Mouse (Mus musculus) hindbrain, embryonic 12.5 days (tissue): ENCODE measurements at regions not wholly inside any gene's neighbourhood (a gene's known extent, or its start where the extent isn't known, plus 50 kb on each side); places are given as distances from the start of the nearest gene placed in this dataset.
A peak's percentile ranks its signal among the peaks of the same experiment; 100 is the strongest.

Experiments used
- ATAC-seq: fragments of 200-750 bp; cut with Nextera tagmentation; 2 replicates; pipeline ENCODE4 v1.8.0; 2017; ENCODE audit warnings: moderate TSS enrichment; ENCODE audit not compliant: low FRiP score
- H3K27ac ChIP-seq: fragments of 300-500 bp; sonication (generic); 2 replicates; pipeline ENCODE4 v1.5.1; 2016; ENCODE audit warnings: mild to moderate bottlenecking
- H3K27me3 ChIP-seq: fragments of 300-500 bp; sonication (generic); 2 replicates; pipeline ENCODE4 v1.6.1; 2016; ENCODE audit warnings: mild to moderate bottlenecking
- H3K36me3 ChIP-seq: fragments of 300-500 bp; sonication (generic); 2 replicates; pipeline ENCODE4 v1.6.1; 2016; ENCODE audit warnings: mild to moderate bottlenecking
- H3K4me1 ChIP-seq: fragments of 300-500 bp; sonication (generic); 2 replicates; pipeline ENCODE4 v1.6.1; 2016
- H3K4me2 ChIP-seq: fragments of 300-500 bp; sonication (generic); replicated peaks from 2 replicates; pipeline ENCODE4 v1.6.1; 2016; ENCODE audit warnings: mild to moderate bottlenecking
- H3K4me3 ChIP-seq: fragments of 300-500 bp; sonication (generic); 2 replicates; pipeline ENCODE4 v1.5.1; 2016; ENCODE audit warnings: mild to moderate bottlenecking
- H3K9ac ChIP-seq: fragments of 300-500 bp; sonication (generic); 2 replicates; pipeline ENCODE4 v1.6.1; 2016; ENCODE audit warnings: mild to moderate bottlenecking, moderate library complexity
- H3K9me3 ChIP-seq: fragments of 300-500 bp; sonication (generic); replicated peaks from 2 replicates; pipeline ENCODE4 v1.6.1; 2016; ENCODE audit warnings: mild to moderate bottlenecking
- WGBS: fragments of 180-500 bp; shearing (Covaris S2); methylation state at CpG from one replicate; pipeline ENCODE4 v1.1.7; 2016; 5-methylcytosine and 5-hydroxymethylcytosine counted together

- Histone ChIP-seq H3K4me3 (no peak overlapping the region), H3K4me1 (no peaks in the 10 kb centered on the region), H3K9ac (no peak overlapping the region), H3K4me2 (no peak overlapping the region), H3K27ac (no peak overlapping the region), H3K36me3 (no peaks in the 10 kb centered on the region), H3K27me3 (no peaks in the 10 kb centered on the region), H3K9me3 (no peaks in the 10 kb centered on the region)
- no peak for ATAC-seq
Measured at GRCm38 (mm10) chr11:86881710-86882109, 74.2 kb upstream of the Dhx40 start.

- H3K4me3 ChIP-seq = no peak overlapping the region
- H3K27me3 ChIP-seq = no peaks in the 10 kb centered on the region
- H3K9me3 ChIP-seq = no peaks in the 10 kb centered on the region
- H3K27ac ChIP-seq = no peak overlapping the region
- 63% methylated on average over 6 of the region's 6 CpGs for WGBS
- H3K4me1 ChIP-seq = no peaks in the 10 kb centered on the region
- no peak overlapping the region for H3K9ac ChIP-seq
- H3K4me2 ChIP-seq = no peak overlapping the region
- ATAC-seq = no peak
- H3K36me3 ChIP-seq = no peaks in the 10 kb centered on the region
Measured at GRCm38 (mm10) chr11:86879356-86879905, 71.9 kb upstream of the Dhx40 start.

- H3K9me3 ChIP-seq = no peaks in the 10 kb centered on the region
- H3K4me3 ChIP-seq = no peak overlapping the region
- H3K4me2 ChIP-seq = no peak overlapping the region
- H3K9ac ChIP-seq = no peak overlapping the region
- no peak overlapping the region for H3K27ac ChIP-seq
- H3K4me1 ChIP-seq = peaks cover 2% of the 10 kb centered on the region; the same call in 1 of the 2 replicates
- ATAC-seq = no peak
- H3K27me3 ChIP-seq = no peaks in the 10 kb centered on the region
- H3K36me3 ChIP-seq = no peaks in the 10 kb centered on the region
- WGBS = 85% methylated on average over 11 of the region's 11 CpGs
Measured at GRCm38 (mm10) chr11:86878327-86879065, 71.0 kb upstream of the Dhx40 start.

- Histone ChIP-seq H3K27me3 (no peaks in the 10 kb centered on the region), H3K4me2 (no peak overlapping the region), H3K4me3 (no peak overlapping the region), H3K4me1 (peaks cover 10% of the 10 kb centered on the region), H3K36me3 (no peaks in the 10 kb centered on the region), H3K9ac (no peak overlapping the region), H3K9me3 (no peaks in the 10 kb centered on the region), H3K27ac (no peak overlapping the region)
- 47% methylated on average over 8 of the region's 8 CpGs for WGBS
- no peak for ATAC-seq
Measured at GRCm38 (mm10) chr11:86876509-86876908, 69.0 kb upstream of the Dhx40 start.

GRCm38 (mm10) chr11:86875738-86876137, 68.2 kb upstream of the Dhx40 start:
- Histone ChIP-seq H3K9me3 (no peaks in the 10 kb centered on the region), H3K4me3 (no peak overlapping the region), H3K27me3 (no peaks in the 10 kb centered on the region), H3K36me3 (no peaks in the 10 kb centered on the region), H3K9ac (no peak overlapping the region), H3K4me1 (peaks cover 10% of the 10 kb centered on the region), H3K27ac (no peak overlapping the region), H3K4me2 (no peak overlapping the region)
- no peak for ATAC-seq
- 81% methylated on average over 1 of the region's 1 CpGs for WGBS

GRCm38 (mm10) chr11:86874666-86875295, 67.2 kb upstream of the Dhx40 start:
- Histone ChIP-seq H3K4me3 (no peak overlapping the region), H3K27me3 (no peaks in the 10 kb centered on the region), H3K36me3 (no peaks in the 10 kb centered on the region), H3K9me3 (no peaks in the 10 kb centered on the region), H3K9ac (no peak overlapping the region), H3K27ac (no peak overlapping the region), H3K4me2 (no peak overlapping the region), H3K4me1 (peaks cover 10% of the 10 kb centered on the region)
- no peak for ATAC-seq
- WGBS = 65% methylated on average over 12 of the region's 12 CpGs

GRCm38 (mm10) chr11:86873406-86873700, 65.8 kb upstream of the Dhx40 start:
- Histone ChIP-seq H3K4me3 (no peak overlapping the region), H3K4me2 (no peak overlapping the region), H3K27me3 (no peaks in the 10 kb centered on the region), H3K9ac (no peak overlapping the region), H3K4me1 (peaks cover 10% of the 10 kb centered on the region), H3K9me3 (no peaks in the 10 kb centered on the region), H3K36me3 (no peaks in the 10 kb centered on the region), H3K27ac (0 out of 2 replicates have a peak overlapping the region, but pooled peaks have one; percentile 35)
- 42% methylated on average over 1 of the region's 1 CpGs for WGBS
- no peak for ATAC-seq

GRCm38 (mm10) chr11:86872537-86873405, 65.2 kb upstream of the Dhx40 start:
- peaks cover 10% of the 10 kb centered on the region for H3K4me1 ChIP-seq
- 61% methylated on average over 10 of the region's 10 CpGs for WGBS
- H3K9me3 ChIP-seq = no peaks in the 10 kb centered on the region

GRCm38 (mm10) chr11:86871782-86872181, 64.2 kb upstream of the Dhx40 start:
- Histone ChIP-seq H3K4me3 (no peak overlapping the region), H3K4me1 (peaks cover 10% of the 10 kb centered on the region), H3K27ac (no peak overlapping the region), H3K9me3 (no peaks in the 10 kb centered on the region), H3K27me3 (no peaks in the 10 kb centered on the region), H3K4me2 (no peak overlapping the region), H3K36me3 (no peaks in the 10 kb centered on the region), H3K9ac (no peak overlapping the region)
- 52% methylated on average over 4 of the region's 4 CpGs for WGBS
- no peak for ATAC-seq

More at GRCm38 (mm10) chr11:86872537-86873405, 65.2 kb upstream of the Dhx40 start:
- Histone ChIP-seq H3K9ac (no peak overlapping the region), H3K36me3 (no peaks in the 10 kb centered on the region), H3K27ac (peak overlapping the region; percentile 45; the same call in 1 of the 2 replicates), H3K27me3 (no peaks in the 10 kb centered on the region), H3K4me2 (no peak overlapping the region), H3K4me3 (no peak overlapping the region)
- ATAC-seq = no peak

- 83% methylated on average over 9 of the region's 9 CpGs for WGBS
- no peak overlapping the region for H3K9ac ChIP-seq
Measured at GRCm38 (mm10) chr11:86870486-86871165, 63.1 kb upstream of the Dhx40 start.

GRCm38 (mm10) chr11:86866931-86867330, 59.4 kb upstream of the Dhx40 start:
- ATAC-seq = no peak
- Histone ChIP-seq H3K27me3 (no peaks in the 10 kb centered on the region), H3K4me3 (no peak overlapping the region), H3K27ac (no peak overlapping the region), H3K36me3 (no peaks in the 10 kb centered on the region), H3K9me3 (no peaks in the 10 kb centered on the region), H3K9ac (no peak overlapping the region), H3K4me1 (no peaks in the 10 kb centered on the region), H3K4me2 (no peak overlapping the region)
- WGBS = 68% methylated on average over 10 of the region's 10 CpGs

More at GRCm38 (mm10) chr11:86870486-86871165, 63.1 kb upstream of the Dhx40 start:
- no peaks in the 10 kb centered on the region for H3K9me3 ChIP-seq
- H3K36me3 ChIP-seq = no peaks in the 10 kb centered on the region
- no peak overlapping the region for H3K4me3 ChIP-seq
- H3K4me2 ChIP-seq = no peak overlapping the region
- H3K27ac ChIP-seq = no peak overlapping the region
- H3K4me1 ChIP-seq = peaks cover 10% of the 10 kb centered on the region
- H3K27me3 ChIP-seq = no peaks in the 10 kb centered on the region
- no peak for ATAC-seq
